Mouse (Mus musculus): ENCODE measurements around the gene Gphn. TPM values are rescaled to one million over a fixed set of nuclear protein-coding genes. Genes with fewer than 3 reads are reported as not detected.
"Not testable (repeated sequence)": the region's sequence is repeated elsewhere in the genome, so short reads cannot be mapped to it uniquely, and the experiment has no call there.

Gphn gene
- polyA plus RNA-seq, 1 experiment, result 10.3 TPM

DNA sequence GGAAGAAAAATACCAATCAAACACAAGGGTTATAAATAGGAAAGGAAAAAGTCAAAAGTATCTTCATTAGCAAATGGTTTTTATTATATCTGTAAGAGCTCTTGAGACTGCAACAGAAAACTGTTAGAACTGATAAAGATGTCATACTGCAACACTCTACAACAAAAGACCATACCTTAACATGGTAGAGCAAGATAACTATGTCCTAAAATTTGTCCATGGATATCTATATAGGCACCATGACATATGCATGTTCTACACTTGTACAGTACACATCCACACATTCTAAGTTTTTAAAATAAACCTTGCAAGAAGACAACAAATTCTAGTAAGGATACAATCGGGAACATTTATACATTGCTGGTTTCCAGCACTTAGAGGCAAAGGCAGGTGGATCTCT is 169.1 kb downstream of the Gphn start:
- Histone ChIP-seq H3K79me2 (ENCODE audit: control insufficient read depth, insufficient read depth) (no peaks in the 10 kb centered on the region), H3K36me3 (ENCODE audit: control insufficient read depth, insufficient read depth) (no peaks in the 10 kb centered on the region), H3K4me3 (no peak overlapping the region), H3K27me3 (ENCODE audit: control insufficient read depth, insufficient read depth, insufficient read length) (no peaks in the 10 kb centered on the region), H3K4me2 (ENCODE audit: low read depth) (no peak overlapping the region), H3ac (ENCODE audit: control insufficient read depth, insufficient read length) (no peak overlapping the region)
- no peak for TF ChIP-seq E2F4 (IDR thresholded peaks at IDR 0.05; ENCODE audit: insufficient read depth)
- no peak for TF ChIP-seq POLR2A (IDR thresholded peaks at IDR 0.05; ENCODE audit: insufficient read length, low read depth)
- TF ChIP-seq CEBPB (IDR thresholded peaks at IDR 0.05; ENCODE audit: insufficient read depth, poor library complexity, severe bottlenecking), result no peak
- no peak for TF ChIP-seq MYOD1 (IDR thresholded peaks at IDR 0.05; ENCODE audit: control insufficient read depth in 1 of 3, insufficient read length in 2 of 3, low read depth in 2 of 3)
- no peak for TF ChIP-seq MYOG (IDR thresholded peaks at IDR 0.05; ENCODE audit: control insufficient read depth in 1 of 3, insufficient read depth in 1 of 3, insufficient read length in 2 of 3, low read depth in 2 of 3)
- no peak for TF ChIP-seq USF1 (IDR thresholded peaks at IDR 0.05; ENCODE audit: low read depth)
- TF ChIP-seq TCF12 (IDR thresholded peaks at IDR 0.05; ENCODE audit: insufficient read depth, poor library complexity, severe bottlenecking), result no peak
- TF ChIP-seq POLR2AphosphoS2 (IDR thresholded peaks at IDR 0.05; ENCODE audit: insufficient read length, low read depth), result no peak
- TF ChIP-seq SRF (IDR thresholded peaks at IDR 0.05; ENCODE audit: control insufficient read depth, insufficient read length, low read depth), result no peak
- no peak for TF ChIP-seq MAX (IDR thresholded peaks at IDR 0.05; ENCODE audit: low read depth)
- no peak for TF ChIP-seq REST (IDR thresholded peaks at IDR 0.05; ENCODE audit: insufficient read depth, insufficient read length)
- no peak for TF ChIP-seq TCF3 (IDR thresholded peaks at IDR 0.05; ENCODE audit: insufficient read length, low read depth)

- not testable (repeated sequence) for H3K4me2 ChIP-seq (ENCODE audit: low read depth); H3K27me3 ChIP-seq (ENCODE audit: control insufficient read depth, insufficient read depth, insufficient read length); H3K36me3 ChIP-seq (ENCODE audit: control insufficient read depth, insufficient read depth); H3K4me3 ChIP-seq; H3K79me2 ChIP-seq (ENCODE audit: control insufficient read depth, insufficient read depth); H3ac ChIP-seq (ENCODE audit: control insufficient read depth, insufficient read length)
These were observed 181.3 kb downstream of the Gphn start for GRCm38 (mm10) chr12:78407518-78407917.

DNA sequence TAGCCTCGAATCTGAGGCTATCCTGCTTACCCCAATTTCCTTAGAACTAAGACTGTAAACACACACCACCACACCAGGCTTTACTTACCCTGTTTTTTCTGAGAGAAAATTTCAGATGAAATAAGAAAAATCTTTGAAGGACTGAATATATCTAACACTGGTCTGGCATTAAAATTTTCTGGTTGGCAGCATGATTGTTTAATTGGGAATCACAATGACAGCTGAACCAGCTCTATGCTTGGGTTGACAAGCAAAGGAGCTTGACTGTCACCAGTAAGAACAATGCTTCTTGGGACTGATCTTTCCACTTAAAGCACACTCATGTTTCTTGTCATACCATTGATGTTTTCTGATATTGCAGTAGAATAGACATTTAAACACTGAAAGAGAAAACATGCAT is 296.0 kb downstream of the Gphn start:
- TF ChIP-seq TCF3 (IDR thresholded peaks at IDR 0.05; ENCODE audit: insufficient read length, low read depth) (no peak), E2F4 (IDR thresholded peaks at IDR 0.05; ENCODE audit: insufficient read depth) (no peak), USF1 (IDR thresholded peaks at IDR 0.05; ENCODE audit: low read depth) (no peak)
- Histone ChIP-seq H3K4me3 (no peak overlapping the region), H3K79me2 (ENCODE audit: control insufficient read depth, insufficient read depth) (no peaks in the 10 kb centered on the region), H3ac (ENCODE audit: control insufficient read depth, insufficient read length) (no peak overlapping the region), H3K4me2 (ENCODE audit: low read depth) (no peak overlapping the region), H3K36me3 (ENCODE audit: control insufficient read depth, insufficient read depth) (no peaks in the 10 kb centered on the region), H3K27me3 (ENCODE audit: control insufficient read depth, insufficient read depth, insufficient read length) (no peaks in the 10 kb centered on the region)

- H3K4me2 ChIP-seq (ENCODE audit: low read depth), result no peak overlapping the region
- no peaks in the 10 kb centered on the region for H3K36me3 ChIP-seq (ENCODE audit: control insufficient read depth, insufficient read depth)
- no peak overlapping the region for H3K4me3 ChIP-seq
- TF ChIP-seq POLR2AphosphoS2 (IDR thresholded peaks at IDR 0.05; ENCODE audit: insufficient read length, low read depth), result no peak
- TF ChIP-seq MAX (IDR thresholded peaks at IDR 0.05; ENCODE audit: low read depth), result no peak
- TF ChIP-seq TCF12 (IDR thresholded peaks at IDR 0.05; ENCODE audit: insufficient read depth, poor library complexity, severe bottlenecking), result no peak
- TF ChIP-seq SRF (IDR thresholded peaks at IDR 0.05; ENCODE audit: control insufficient read depth, insufficient read length, low read depth), result no peak
- TF ChIP-seq MYOG (IDR thresholded peaks at IDR 0.05; ENCODE audit: control insufficient read depth in 1 of 3, insufficient read depth in 1 of 3, insufficient read length in 2 of 3, low read depth in 2 of 3), result no peak
- TF ChIP-seq MYOD1 (IDR thresholded peaks at IDR 0.05; ENCODE audit: control insufficient read depth in 1 of 3, insufficient read length in 2 of 3, low read depth in 2 of 3), result no peak
- no peak for TF ChIP-seq CEBPB (IDR thresholded peaks at IDR 0.05; ENCODE audit: insufficient read depth, poor library complexity, severe bottlenecking)
- TF ChIP-seq TCF3 (IDR thresholded peaks at IDR 0.05; ENCODE audit: insufficient read length, low read depth), result no peak
- no peak for TF ChIP-seq REST (IDR thresholded peaks at IDR 0.05; ENCODE audit: insufficient read depth, insufficient read length)
- no peak for TF ChIP-seq E2F4 (IDR thresholded peaks at IDR 0.05; ENCODE audit: insufficient read depth)
- no peak for TF ChIP-seq POLR2A (IDR thresholded peaks at IDR 0.05; ENCODE audit: insufficient read length, low read depth)
- no peak for TF ChIP-seq USF1 (IDR thresholded peaks at IDR 0.05; ENCODE audit: low read depth)
- no peaks in the 10 kb centered on the region for H3K27me3 ChIP-seq (ENCODE audit: control insufficient read depth, insufficient read depth, insufficient read length)
- no peak overlapping the region for H3ac ChIP-seq (ENCODE audit: control insufficient read depth, insufficient read length)
- H3K79me2 ChIP-seq (ENCODE audit: control insufficient read depth, insufficient read depth), result no peaks in the 10 kb centered on the region
These were observed 296.7 kb downstream of the Gphn start for GRCm38 (mm10) chr12:78522804-78523394.

DNA sequence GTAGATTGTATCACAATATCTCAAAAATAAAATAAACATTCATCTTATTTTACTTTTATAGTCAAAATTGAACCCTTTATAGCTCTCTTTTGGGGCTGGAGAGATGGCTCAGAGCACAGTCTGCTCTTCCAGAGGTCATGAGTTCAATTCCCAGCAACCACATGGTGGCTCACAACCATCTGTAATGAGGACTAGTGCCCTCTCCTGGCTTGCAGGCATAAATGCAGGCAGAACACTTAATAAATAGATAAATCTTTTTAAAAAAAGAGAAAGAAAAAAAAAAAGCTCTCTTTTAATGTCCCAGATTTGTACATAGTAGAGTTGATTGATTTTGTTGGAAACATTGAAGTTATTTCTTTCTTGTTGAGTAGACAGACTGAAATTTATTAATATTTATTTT is 311.4 kb downstream of the Gphn start:
- H3ac ChIP-seq (ENCODE audit: control insufficient read depth, insufficient read length); H3K4me2 ChIP-seq (ENCODE audit: low read depth); H3K27me3 ChIP-seq (ENCODE audit: control insufficient read depth, insufficient read depth, insufficient read length); H3K4me3 ChIP-seq; H3K79me2 ChIP-seq (ENCODE audit: control insufficient read depth, insufficient read depth); H3K36me3 ChIP-seq (ENCODE audit: control insufficient read depth, insufficient read depth): not testable (repeated sequence)

DNA sequence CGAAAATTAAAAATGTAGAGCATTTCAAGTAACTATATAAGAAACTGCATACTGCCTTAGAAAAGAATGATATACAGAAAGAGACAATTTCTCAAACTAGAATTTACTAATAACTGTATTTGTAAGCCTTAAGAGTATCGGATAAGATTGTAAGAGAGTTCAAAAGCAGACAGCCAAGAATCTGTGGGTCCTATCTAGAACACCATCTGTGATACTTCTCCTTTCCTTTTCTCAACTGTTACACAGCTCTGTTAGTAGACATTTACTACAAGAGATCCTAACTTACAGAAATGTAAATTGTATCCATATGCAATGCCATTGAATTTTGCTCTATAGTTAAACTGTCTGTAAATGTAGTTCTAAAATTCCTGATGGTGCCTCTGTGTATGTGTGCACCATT is 324.7 kb downstream of the Gphn start:
- Histone ChIP-seq H3K4me3 (no peak overlapping the region), H3K79me2 (ENCODE audit: control insufficient read depth, insufficient read depth) (no peaks in the 10 kb centered on the region), H3ac (ENCODE audit: control insufficient read depth, insufficient read length) (no peak overlapping the region), H3K4me2 (ENCODE audit: low read depth) (no peak overlapping the region), H3K36me3 (ENCODE audit: control insufficient read depth, insufficient read depth) (no peaks in the 10 kb centered on the region), H3K27me3 (ENCODE audit: control insufficient read depth, insufficient read depth, insufficient read length) (no peaks in the 10 kb centered on the region)
- TF ChIP-seq USF1 (IDR thresholded peaks at IDR 0.05; ENCODE audit: low read depth) (no peak), MAX (IDR thresholded peaks at IDR 0.05; ENCODE audit: low read depth) (no peak), CEBPB (IDR thresholded peaks at IDR 0.05; ENCODE audit: insufficient read depth, poor library complexity, severe bottlenecking) (no peak), TCF3 (IDR thresholded peaks at IDR 0.05; ENCODE audit: insufficient read length, low read depth) (no peak), MYOG (IDR thresholded peaks at IDR 0.05; ENCODE audit: control insufficient read depth in 1 of 3, insufficient read depth in 1 of 3, insufficient read length in 2 of 3, low read depth in 2 of 3) (no peak), SRF (IDR thresholded peaks at IDR 0.05; ENCODE audit: control insufficient read depth, insufficient read length, low read depth) (no peak)
